Mouse (Mus musculus): ENCODE results near the gene Sema3g. TPM values are rescaled to one million over a fixed set of nuclear protein-coding genes. Genes with fewer than 3 reads are reported as not detected.

The Sema3g gene
- total RNA-seq, 2 experiments from 2014 or later, result 7.0 to 8.3 TPM

GRCm38 (mm10) chr14:31183541-31183940 is 34.1 kb upstream of the Sema3g start:
- H3K27ac ChIP-seq, result peak overlapping the region; percentile 51
- H3K4me3 ChIP-seq, result no peak overlapping the region
- no peak for TF ChIP-seq CTCF (IDR thresholded peaks at IDR 0.05)
- intact Hi-C loops (cut with DNase I), result no loop called here
- no peak for DNase-seq

- TF ChIP-seq CTCF (IDR thresholded peaks at IDR 0.05), result no peak
- intact Hi-C loops (cut with DNase I), result no loop called here
- DNase-seq, result no peak
- peak overlapping the region; percentile 35 for H3K27ac ChIP-seq
- no peak overlapping the region for H3K4me3 ChIP-seq
Observed at GRCm38 (mm10) chr14:31184195-31184594, 33.5 kb upstream of the Sema3g start.

GRCm38 (mm10) chr14:31186656-31187055 is 31.0 kb upstream of the Sema3g start:
- no peak for TF ChIP-seq CTCF (IDR thresholded peaks at IDR 0.05)
- no peak overlapping the region for H3K27ac ChIP-seq
- no peak overlapping the region for H3K4me3 ChIP-seq
- peak; percentile 55 for DNase-seq
- intact Hi-C loops (cut with DNase I), result no loop called here

- no peak for DNase-seq
- no peak for TF ChIP-seq CTCF (IDR thresholded peaks at IDR 0.05)
- Histone ChIP-seq H3K27ac (peak overlapping the region; percentile 65), H3K4me3 (no peak overlapping the region)
- intact Hi-C loops (cut with DNase I), result no loop called here
Observed at GRCm38 (mm10) chr14:31188771-31189181, 28.9 kb upstream of the Sema3g start.

- H3K27ac ChIP-seq, result peak overlapping the region; percentile 65
- intact Hi-C loops (cut with DNase I), result no loop called here
- TF ChIP-seq CTCF (IDR thresholded peaks at IDR 0.05), result no peak
Observed at GRCm38 (mm10) chr14:31189348-31189747, 28.3 kb upstream of the Sema3g start.

GRCm38 (mm10) chr14:31191936-31192335 is 25.7 kb upstream of the Sema3g start:
- Histone ChIP-seq H3K4me3 (no peak overlapping the region), H3K27ac (no peak overlapping the region)
- intact Hi-C loops (cut with DNase I), result loop anchor here (5.0 kb wide), 1 partner anchor 170 kb away; no protein-coding TSS in a partner anchor
- TF ChIP-seq CTCF (IDR thresholded peaks at IDR 0.05), result no peak
- no peak for DNase-seq

More at GRCm38 (mm10) chr14:31189348-31189747, 28.3 kb upstream of the Sema3g start:
- no peak overlapping the region for H3K4me3 ChIP-seq
- DNase-seq, result no peak

- DNase-seq, result no peak
- intact Hi-C loops (cut with DNase I), result loop anchor here (5.0 kb wide), 1 partner anchor 171 kb away; no protein-coding TSS in a partner anchor
- peak overlapping the region; percentile 81 for H3K27ac ChIP-seq
- TF ChIP-seq CTCF (IDR thresholded peaks at IDR 0.05), result no peak
- no peak overlapping the region for H3K4me3 ChIP-seq
Observed at GRCm38 (mm10) chr14:31193791-31194190, 23.9 kb upstream of the Sema3g start.

GRCm38 (mm10) chr14:31194441-31194840 is 23.2 kb upstream of the Sema3g start:
- TF ChIP-seq CTCF (IDR thresholded peaks at IDR 0.05), result no peak
- Histone ChIP-seq H3K27ac (peak overlapping the region; percentile 81), H3K4me3 (peak overlapping the region; percentile 54)
- intact Hi-C loops (cut with DNase I), result loop anchor here (5.0 kb wide), 1 partner anchor 172 kb away; no protein-coding TSS in a partner anchor
- DNase-seq, result no peak

- intact Hi-C loops (cut with DNase I), result loop anchor here (5.0 kb wide), 1 partner anchor 173 kb away; no protein-coding TSS in a partner anchor
- DNase-seq, result peak; percentile 95
- Histone ChIP-seq H3K27ac (peak overlapping the region; percentile 81), H3K4me3 (peak overlapping the region; percentile 54)
- TF ChIP-seq CTCF (IDR thresholded peaks at IDR 0.05), result no peak
Observed at GRCm38 (mm10) chr14:31194891-31195513, 22.7 kb upstream of the Sema3g start.

- intact Hi-C loops (cut with DNase I), result no loop called here
- TF ChIP-seq CTCF (IDR thresholded peaks at IDR 0.05), result no peak
- H3K27ac ChIP-seq, result peak overlapping the region; percentile 81
- DNase-seq, result no peak
- H3K4me3 ChIP-seq, result peak overlapping the region; percentile 54
Observed at GRCm38 (mm10) chr14:31195521-31195920, 22.1 kb upstream of the Sema3g start.

- TF ChIP-seq CTCF (IDR thresholded peaks at IDR 0.05), result peak; percentile 80
- peak; percentile 42 for DNase-seq
- intact Hi-C loops (cut with DNase I), result loop anchor here (2.0 kb wide), 1 partner anchor 67 kb away; the partner anchor contains the start of gene Smim4
Observed at GRCm38 (mm10) chr14:31195968-31196367, 21.7 kb upstream of the Sema3g start.

GRCm38 (mm10) chr14:31197547-31198516 is 19.8 kb upstream of the Sema3g start:
- intact Hi-C loops (cut with DNase I), result loop anchor here (2.0 kb wide), 1 partner anchor 69 kb away; the partner anchor contains the start of gene Smim4
- Histone ChIP-seq H3K4me3 (peak overlapping the region; percentile 52), H3K27ac (peak overlapping the region; percentile 81)
- peak; percentile 78 for DNase-seq
- no peak for TF ChIP-seq CTCF (IDR thresholded peaks at IDR 0.05)

More at GRCm38 (mm10) chr14:31195968-31196367, 21.7 kb upstream of the Sema3g start:
- Histone ChIP-seq H3K27ac (peak overlapping the region; percentile 81), H3K4me3 (peak overlapping the region; percentile 54)
